Mouse (Mus musculus) spleen, adult 2 months (tissue): ENCODE measurements around the gene Ajm1.

Source experiments
- CTCF ChIP-seq: fragments of 200-500 bp; IDR thresholded peaks from 2 replicates; pipeline ENCODE4 v1.5.1; 2011; ENCODE audit warnings: mild to moderate bottlenecking, inconsistent platforms; ENCODE audit not compliant: insufficient read depth, insufficient read length, insufficient replicate concordance; ENCODE audit errors: extremely low read depth
- POLR2A ChIP-seq: fragments of 200-500 bp; IDR thresholded peaks from 2 replicates; pipeline ENCODE4 v1.6.1; 2011; ENCODE audit warnings: low read depth, low read length, inconsistent platforms

- no peak for TF ChIP-seq CTCF
- TF ChIP-seq POLR2A: no peak
Observed at GRCm38 (mm10) chr2:25588227-25588907, 6.8 kb upstream of the Ajm1 start.
